8 mouse cellular contexts compared by ENCODE assay signal in the genomic region with DNA sequence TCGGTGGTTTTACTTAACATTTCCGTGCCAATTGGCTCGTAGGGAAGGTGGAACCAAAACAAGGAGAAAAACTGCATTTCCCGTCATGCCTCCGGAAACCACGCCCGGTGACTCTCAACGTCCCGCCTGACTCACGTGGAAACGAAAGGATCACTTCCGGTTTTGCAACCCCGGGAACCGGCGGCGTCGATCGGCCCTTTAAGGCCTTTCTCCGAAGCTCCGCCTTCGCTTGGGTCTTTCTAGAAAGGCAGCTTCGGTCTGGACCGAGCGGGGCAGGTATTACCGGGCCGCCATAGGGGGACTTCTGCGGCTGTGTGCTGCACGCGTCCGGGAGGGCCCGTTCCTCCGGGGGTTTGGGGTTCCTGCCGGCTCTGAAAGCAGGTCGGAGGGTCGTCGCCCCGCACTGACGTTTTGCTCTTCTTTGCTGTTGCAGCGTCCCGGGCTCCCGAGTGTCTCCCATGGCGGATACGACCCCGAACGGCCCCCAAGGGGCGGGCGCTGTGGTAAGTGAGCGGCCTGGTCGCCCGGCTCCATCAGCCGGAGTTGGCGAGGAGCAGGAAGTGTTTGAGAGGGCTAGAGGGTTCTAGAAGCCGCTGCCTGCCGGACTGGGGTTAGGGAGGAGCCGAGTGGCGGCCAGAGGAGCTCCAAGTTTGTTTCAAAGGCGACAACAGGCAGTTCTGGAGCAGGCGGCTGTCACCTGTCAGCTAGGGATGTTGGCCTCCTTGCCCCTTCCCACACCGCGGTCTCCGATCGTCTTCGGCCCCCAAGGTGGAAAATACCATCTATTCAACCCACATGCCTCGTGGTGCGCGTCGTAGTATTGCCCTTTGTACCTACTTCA. TPM values are rescaled to one million over a fixed set of nuclear protein-coding genes. Genes with fewer than 3 reads are reported as not detected.
A peak's percentile ranks its signal among the peaks of the same experiment; 100 is the strongest.
DNase-seq lines count a peak whose midpoint lies in the region; ATAC-seq and TF ChIP-seq lines count a peak whose summit lies in the region.

A gene (plus strand): TSS at position 35 of the 841 bp plus-strand sequence.

- H3K9ac ChIP-seq in heart, embryonic 12.5 days = peak within 1 kb of the TSS; percentile 92
- peak within 1 kb of the TSS; percentile 93 for H3K9ac ChIP-seq in kidney, postnatal 0 days (ENCODE audit: low read depth, low read length)
- peak within 1 kb of the TSS; percentile 83 for H3K9ac ChIP-seq in liver, embryonic 11.5 days (ENCODE audit: low read depth, low read length)
- peak within 1 kb of the TSS; percentile 64 for H3K9ac ChIP-seq in stomach, embryonic 14.5 days (replicated peaks; ENCODE audit: low read depth, low read length)

- H3K36me3 ChIP-seq in heart, embryonic 12.5 days = peaks cover 27% of the 10 kb centered on the region
- peaks cover 12% of the 10 kb centered on the region for H3K36me3 ChIP-seq in kidney, postnatal 0 days (ENCODE audit: insufficient read depth, low read length)
- peaks cover 21% of the 10 kb centered on the region for H3K36me3 ChIP-seq in liver, embryonic 11.5 days (ENCODE audit: control insufficient read depth, insufficient read depth, low read length)
- H3K36me3 ChIP-seq in stomach, embryonic 14.5 days (ENCODE audit: control insufficient read depth, insufficient read depth, low read length) = peaks cover 18% of the 10 kb centered on the region; the same call in 1 of the 2 replicates

- H3K4me2 ChIP-seq in heart, embryonic 12.5 days = peak within 1 kb of the TSS; percentile 76
- H3K4me2 ChIP-seq in kidney, postnatal 0 days (ENCODE audit: low read length) = peak within 1 kb of the TSS; percentile 82
- H3K4me2 ChIP-seq in liver, embryonic 11.5 days = peak within 1 kb of the TSS; percentile 64
- H3K4me2 ChIP-seq in stomach, embryonic 14.5 days (replicated peaks; ENCODE audit: low read depth, low read length) = peak within 1 kb of the TSS; percentile 58

- peak; percentile 96 for DNase-seq in CD4-positive helper T cell, adult 2 months (ENCODE audit: low read depth, low spot score)
- DNase-seq in brain, embryonic 18.5 days (ENCODE audit: low read depth, low spot score) = peak; percentile 87
- DNase-seq in kidney, postnatal 0 days (ENCODE audit: low spot score) = peak; percentile 98
- peak; percentile 85 for DNase-seq in liver, embryonic 11.5 days (ENCODE audit: low spot score)
- peak; percentile 95 for DNase-seq in naive thymus-derived CD4-positive, alpha-beta T cell, adult 2 months (ENCODE audit: low read depth)

- TF ChIP-seq CTCF in kidney, postnatal 0 days (IDR thresholded peaks at IDR 0.05; ENCODE audit: low read depth) = 0 out of 2 replicates have a peak, but pooled peaks have one; percentile 2

- no peaks in the 10 kb centered on the region for H3K9me3 ChIP-seq in heart, embryonic 12.5 days (replicated peaks)
- no peaks in the 10 kb centered on the region for H3K9me3 ChIP-seq in kidney, postnatal 0 days (replicated peaks; ENCODE audit: low read length)
- no peaks in the 10 kb centered on the region for H3K9me3 ChIP-seq in liver, embryonic 11.5 days (ENCODE audit: control insufficient read depth, low read length)
- no peaks in the 10 kb centered on the region for H3K9me3 ChIP-seq in stomach, embryonic 14.5 days (ENCODE audit: control insufficient read depth, low read depth, low read length)

- peak; percentile 93 for ATAC-seq in erythroid progenitor cell, adult 5-6 weeks (replicated peaks; ENCODE audit: low FRiP score, poor library complexity, severe bottlenecking)
- ATAC-seq in heart, embryonic 12.5 days (ENCODE audit: insufficient number of reproducible peaks, low FRiP score) = peak; percentile 92
- peak; percentile 89 for ATAC-seq in kidney, postnatal 0 days (replicated peaks; ENCODE audit: low FRiP score, low read depth)
- peak; percentile 85 for ATAC-seq in liver, embryonic 11.5 days (replicated peaks; ENCODE audit: low FRiP score)
- peak; percentile 90 for ATAC-seq in stomach, embryonic 14.5 days (ENCODE audit: insufficient number of reproducible peaks, insufficient read depth, low FRiP score, low read depth)

- peak within 1 kb of the TSS; percentile 98 for H3K4me3 ChIP-seq in heart, embryonic 12.5 days
- H3K4me3 ChIP-seq in kidney, postnatal 0 days (replicated peaks; ENCODE audit: low read depth, low read length) = peak within 1 kb of the TSS; percentile 90
- H3K4me3 ChIP-seq in liver, embryonic 11.5 days (ENCODE audit: low read depth, low read length) = peak within 1 kb of the TSS; percentile 82
- peak within 1 kb of the TSS; percentile 70 for H3K4me3 ChIP-seq in stomach, embryonic 14.5 days (ENCODE audit: low read depth, low read length)

- no peaks in the 10 kb centered on the region for H3K27me3 ChIP-seq in heart, embryonic 12.5 days (replicated peaks)
- no peaks in the 10 kb centered on the region for H3K27me3 ChIP-seq in kidney, postnatal 0 days (ENCODE audit: insufficient read depth, low read length)
- no peaks in the 10 kb centered on the region for H3K27me3 ChIP-seq in liver, embryonic 11.5 days (replicated peaks; ENCODE audit: control insufficient read depth, insufficient read depth, low read length)
- H3K27me3 ChIP-seq in stomach, embryonic 14.5 days (ENCODE audit: control insufficient read depth, insufficient read depth, low read length) = no peaks in the 10 kb centered on the region

- peak within 1 kb of the TSS; percentile 98 for H3K27ac ChIP-seq in heart, embryonic 12.5 days (ENCODE audit: poor library complexity, severe bottlenecking)
- peak within 1 kb of the TSS; percentile 98 for H3K27ac ChIP-seq in kidney, postnatal 0 days
- peak within 1 kb of the TSS; percentile 89 for H3K27ac ChIP-seq in liver, embryonic 11.5 days (ENCODE audit: low read depth, low read length)
- peak within 1 kb of the TSS; percentile 77 for H3K27ac ChIP-seq in stomach, embryonic 14.5 days (ENCODE audit: low read length)

- H3K4me1 ChIP-seq in heart, embryonic 12.5 days (replicated peaks) = peaks cover 13% of the 10 kb centered on the region
- H3K4me1 ChIP-seq in kidney, postnatal 0 days (replicated peaks; ENCODE audit: insufficient read depth, low read length) = no peaks in the 10 kb centered on the region
- H3K4me1 ChIP-seq in liver, embryonic 11.5 days (replicated peaks; ENCODE audit: control insufficient read depth, insufficient read depth, low read length) = peaks cover 5% of the 10 kb centered on the region
- peaks cover 3% of the 10 kb centered on the region; the same call in 1 of the 2 replicates for H3K4me1 ChIP-seq in stomach, embryonic 14.5 days (ENCODE audit: control insufficient read depth, insufficient read depth, low read length)

- WGBS in heart, embryonic 12.5 days = under 1% methylated on average over 67 of the region's 67 CpGs
- WGBS in kidney, postnatal 0 days = under 1% methylated on average over 67 of the region's 67 CpGs
- under 1% methylated on average over 67 of the region's 67 CpGs for WGBS in liver, embryonic 11.5 days
- WGBS in stomach, embryonic 14.5 days = under 1% methylated on average over 67 of the region's 67 CpGs

RNA-seq across cellular contexts. Expression of the gene that starts here (rescaled TPM):
- total RNA-seq in erythroid progenitor cell, adult 5-6 weeks (2015; ENCODE audit: low replicate concordance) = 137 and 168 TPM in 2 replicates
- total RNA-seq in erythroid progenitor cell, adult 5-6 weeks (2017; ENCODE audit: low replicate concordance) = 49.8 and 56.7 TPM in 2 replicates
- polyA plus RNA-seq in heart, embryonic 12.5 days (2016; fragmentation: Nextera tagmentation; extraction: Ambion mirVana) = 55.5 and 60.9 TPM in 2 replicates
- polyA plus RNA-seq in kidney, postnatal 0 days (2015; fragmentation: Nextera tagmentation; extraction: Ambion mirVana) = 120 and 121 TPM in 2 replicates
- polyA plus RNA-seq in liver, embryonic 11.5 days (2014; fragmentation: Nextera tagmentation; extraction: Ambion mirVana) = 122 and 138 TPM in 2 replicates
- 79.1 and 83.3 TPM in 2 replicates for polyA plus RNA-seq in stomach, embryonic 14.5 days (2014; fragmentation: Nextera tagmentation; extraction: Ambion mirVana)

Comparison
In these comparisons a context has a peak if more than half of its experiments do, and no peak if none do; other contexts are left out.
1. Peak in every context shown above with its lines: DNase-seq, ATAC-seq, H3K4me3 ChIP-seq and H3K27ac ChIP-seq.